Mouse (Mus musculus): ENCODE results near the gene Elk4.

Gene Elk4

GRCm38 (mm10) chr1:131983806-131984205 lies 23.6 kb upstream of the Elk4 start:
- no peak for DNase-seq (ENCODE audit: low read depth, low spot score)

- no peak for DNase-seq (ENCODE audit: low read depth, low spot score)
These were observed 20.0 kb upstream of the Elk4 start for GRCm38 (mm10) chr1:131987432-131987831.

- no peak for DNase-seq (ENCODE audit: low read depth, low spot score)
These were observed 17.9 kb upstream of the Elk4 start for GRCm38 (mm10) chr1:131989476-131989875.

- DNase-seq (ENCODE audit: low read depth, low spot score): no peak
These were observed 17.2 kb upstream of the Elk4 start for GRCm38 (mm10) chr1:131990083-131990760.

GRCm38 (mm10) chr1:131992561-131993001 lies 14.8 kb upstream of the Elk4 start:
- DNase-seq (ENCODE audit: low read depth, low spot score): no peak

- DNase-seq (ENCODE audit: low read depth, low spot score): no peak
These were observed 14.0 kb upstream of the Elk4 start for GRCm38 (mm10) chr1:131993169-131994040.

- DNase-seq (ENCODE audit: low read depth, low spot score): no peak
These were observed 12.3 kb upstream of the Elk4 start for GRCm38 (mm10) chr1:131995062-131995461.

GRCm38 (mm10) chr1:132000506-132000905 lies 6.9 kb upstream of the Elk4 start:
- DNase-seq (ENCODE audit: low read depth, low spot score): no peak

- DNase-seq (ENCODE audit: low read depth, low spot score): no peak
These were observed 5.5 kb upstream of the Elk4 start for GRCm38 (mm10) chr1:132001880-132002330.

GRCm38 (mm10) chr1:132003111-132003510 lies 4.3 kb upstream of the Elk4 start:
- no peak for DNase-seq (ENCODE audit: low read depth, low spot score)

- DNase-seq (ENCODE audit: low read depth, low spot score): no peak
These were observed 3.6 kb upstream of the Elk4 start for GRCm38 (mm10) chr1:132003817-132004216.

GRCm38 (mm10) chr1:132004574-132005180 lies 2.7 kb upstream of the Elk4 start:
- no peak for DNase-seq (ENCODE audit: low read depth, low spot score)

- no peak for DNase-seq (ENCODE audit: low read depth, low spot score)
These were observed 1.9 kb upstream of the Elk4 start for GRCm38 (mm10) chr1:132005466-132005865.

- no peak for DNase-seq (ENCODE audit: low read depth, low spot score)
These were observed 1.4 kb upstream of the Elk4 start for GRCm38 (mm10) chr1:132006046-132006445.

GRCm38 (mm10) chr1:132006721-132007120 lies 686 bp upstream of the Elk4 start:
- DNase-seq (ENCODE audit: low read depth, low spot score): no peak

- peak; percentile 77 for DNase-seq (ENCODE audit: low read depth, low spot score)
These were observed 721 bp downstream of the Elk4 start for GRCm38 (mm10) chr1:132007828-132008827.

GRCm38 (mm10) chr1:132008881-132009644 lies 1.7 kb downstream of the Elk4 start:
- DNase-seq (ENCODE audit: low read depth, low spot score): no peak

GRCm38 (mm10) chr1:132010632-132011501 lies 3.5 kb downstream of the Elk4 start:
- no peak for DNase-seq (ENCODE audit: low read depth, low spot score)

- DNase-seq (ENCODE audit: low read depth, low spot score): no peak
These were observed 4.4 kb downstream of the Elk4 start for GRCm38 (mm10) chr1:132011785-132012184.
